Mouse (Mus musculus): ENCODE results near the gene Plcb2. TPM values are rescaled to one million over a fixed set of nuclear protein-coding genes. Genes with fewer than 3 reads are reported as not detected.

Gene Plcb2
- 1.5 and 1.8 TPM in 2 replicates for polyA plus RNA-seq (2015; fragmentation: Nextera tagmentation; extraction: Ambion mirVana)

DNA sequence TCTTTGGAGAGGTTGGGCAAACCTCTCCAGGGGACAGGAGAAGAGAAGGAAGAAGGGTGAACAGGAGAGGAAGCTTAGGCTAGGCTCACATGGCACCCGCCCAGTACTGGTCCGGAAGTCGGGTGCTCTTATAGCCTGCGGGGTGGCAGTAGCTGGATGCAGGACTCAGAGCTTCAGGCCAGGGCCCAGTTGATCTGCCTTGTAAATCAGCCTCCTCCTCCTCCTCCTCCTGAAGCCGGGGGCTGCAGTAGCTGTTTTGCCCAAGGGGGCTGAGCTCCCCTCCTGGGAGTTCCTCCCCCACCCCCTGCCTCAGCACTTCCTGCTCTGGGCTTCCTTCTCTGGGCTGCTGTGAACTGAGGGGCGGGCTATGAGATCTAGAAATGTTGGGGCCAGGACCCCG is at the start of gene Plcb2:
Plcb2 (minus strand) TSS at position 102 of the 400 bp plus-strand sequence.
- Histone ChIP-seq H3K4me3 (replicated peaks) (peak within 1 kb of the TSS; percentile 14; the same call in 1 of the 2 replicates), H3K27ac (peak within 1 kb of the TSS; percentile 41; the same call in 1 of the 2 replicates), H3K9me3 (no peaks in the 10 kb centered on the region), H3K4me1 (peaks cover 30% of the 10 kb centered on the region), H3K4me2 (peak within 1 kb of the TSS; percentile 37), H3K27me3 (replicated peaks) (0 out of 2 replicates have a peak, but pooled peaks cover 6% of the 10 kb centered on the region), H3K36me3 (no peaks in the 10 kb centered on the region), H3K9ac (no peak within 1 kb of the TSS)
- 17% methylated on average over 7 of the region's 7 CpGs for WGBS
- peak; percentile 54; the same call in 1 of the 2 replicates for ATAC-seq (ENCODE audit: insufficient read depth, low FRiP score, low read depth)

DNA sequence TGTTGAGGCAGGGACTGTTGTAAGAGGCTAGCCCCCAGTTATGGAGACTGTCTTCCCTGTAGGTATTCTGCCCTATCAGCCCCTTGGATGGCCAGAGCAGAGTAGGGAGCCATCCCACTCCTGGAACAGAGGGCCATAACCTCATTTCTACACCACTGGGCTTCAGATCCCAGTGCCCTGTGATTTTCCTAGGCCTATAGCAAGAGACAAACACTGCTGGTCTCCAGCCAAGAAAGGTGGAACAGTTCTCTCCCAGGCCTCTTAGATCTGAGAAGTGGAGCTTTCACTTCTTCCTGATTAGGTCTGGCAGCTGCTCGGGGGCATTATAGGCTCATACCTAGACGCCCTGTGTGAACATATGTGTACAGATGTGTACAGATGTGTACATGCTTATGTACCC is 48.1 kb upstream of the Plcb2 start:
- WGBS, result 71% methylated on average over 2 of the region's 2 CpGs
- Histone ChIP-seq H3K4me1 (peaks cover 24% of the 10 kb centered on the region), H3K36me3 (no peaks in the 10 kb centered on the region), H3K9ac (no peak overlapping the region), H3K4me2 (no peak overlapping the region), H3K9me3 (no peaks in the 10 kb centered on the region), H3K4me3 (replicated peaks) (no peak overlapping the region), H3K27ac (no peak overlapping the region), H3K27me3 (replicated peaks) (no peaks in the 10 kb centered on the region)
- ATAC-seq (ENCODE audit: insufficient read depth, low FRiP score, low read depth), result no peak

DNA sequence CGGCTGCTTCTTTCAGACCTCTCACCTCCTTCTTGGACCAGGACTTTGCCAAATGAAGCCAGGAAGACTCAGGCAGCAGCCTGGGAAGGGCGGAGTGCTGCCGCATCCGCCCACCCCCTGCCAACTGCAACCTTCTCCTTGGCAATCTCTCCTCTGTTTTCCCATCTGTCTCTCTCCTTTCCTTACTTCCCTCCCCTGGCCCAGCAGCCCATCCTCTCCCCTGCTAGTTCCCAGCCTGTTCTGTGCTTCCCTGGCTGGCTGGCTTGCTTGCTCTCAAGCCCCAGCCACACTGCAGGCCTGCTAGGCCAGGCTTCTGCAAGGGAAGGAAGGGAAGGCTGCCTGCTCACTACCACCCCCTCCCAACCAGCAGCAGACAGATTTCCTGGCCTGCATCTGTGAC is 47.6 kb upstream of the Plcb2 start:
- no peak overlapping the region for H3K9ac ChIP-seq
- WGBS, result 45% methylated on average over 3 of the region's 4 CpGs
- no peak overlapping the region for H3K4me3 ChIP-seq (replicated peaks)
- H3K4me2 ChIP-seq, result no peak overlapping the region
- peaks cover 24% of the 10 kb centered on the region for H3K4me1 ChIP-seq
- no peaks in the 10 kb centered on the region for H3K36me3 ChIP-seq
- no peaks in the 10 kb centered on the region for H3K27me3 ChIP-seq (replicated peaks)
- H3K9me3 ChIP-seq, result no peaks in the 10 kb centered on the region
- no peak overlapping the region for H3K27ac ChIP-seq
- no peak for ATAC-seq (ENCODE audit: insufficient read depth, low FRiP score, low read depth)

DNA sequence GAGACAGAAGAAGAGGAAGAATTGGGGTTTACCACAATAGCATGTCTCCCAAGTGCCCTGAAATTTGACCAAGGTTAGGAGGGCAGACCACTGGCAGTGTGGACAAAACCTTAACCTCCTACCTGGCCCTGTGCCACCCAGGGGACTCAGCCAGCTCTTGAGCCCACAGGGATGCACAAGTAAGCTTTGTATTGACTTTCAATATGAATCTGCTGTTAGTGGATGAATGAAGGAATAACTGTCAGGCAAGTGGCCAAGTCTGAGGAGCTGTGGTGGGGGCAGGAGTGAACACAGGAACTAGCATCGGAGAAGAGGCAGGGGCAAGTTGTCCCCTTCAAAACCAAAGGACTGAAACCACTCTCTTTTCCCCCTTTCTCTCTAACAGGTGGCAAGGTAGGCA is 47.2 kb upstream of the Plcb2 start:
- Histone ChIP-seq H3K4me3 (replicated peaks) (no peak overlapping the region), H3K4me2 (no peak overlapping the region), H3K4me1 (peaks cover 24% of the 10 kb centered on the region), H3K9ac (no peak overlapping the region), H3K27ac (no peak overlapping the region), H3K36me3 (no peaks in the 10 kb centered on the region), H3K9me3 (no peaks in the 10 kb centered on the region), H3K27me3 (replicated peaks) (no peaks in the 10 kb centered on the region)
- WGBS, result 35% methylated on average over 1 of the region's 1 CpGs
- no peak for ATAC-seq (ENCODE audit: insufficient read depth, low FRiP score, low read depth)

DNA sequence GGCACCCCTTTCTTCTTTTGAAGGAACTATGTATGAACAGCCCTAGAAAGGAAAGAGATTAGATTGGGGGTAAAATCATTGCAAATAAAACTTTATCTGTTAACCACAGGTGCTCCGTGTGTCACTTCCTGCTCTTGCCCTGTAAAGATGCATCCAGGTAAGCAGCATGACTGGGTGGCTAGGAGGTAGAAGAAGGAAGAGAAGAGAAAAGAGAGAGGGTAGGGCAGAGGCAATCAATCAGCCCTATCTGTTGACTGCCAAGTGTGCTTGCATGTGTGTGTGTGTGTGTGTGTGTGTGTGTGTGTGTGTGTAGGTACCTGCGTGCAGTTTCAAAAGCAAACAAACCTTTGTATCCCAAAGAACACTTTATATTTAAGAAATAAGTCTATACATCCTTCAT is 46.3 kb upstream of the Plcb2 start:
- Histone ChIP-seq H3K4me2 (0 out of 2 replicates have a peak overlapping the region, but pooled peaks have one; percentile 0), H3K27me3 (replicated peaks) (no peaks in the 10 kb centered on the region), H3K9ac (no peak overlapping the region), H3K36me3 (no peaks in the 10 kb centered on the region), H3K4me1 (peaks cover 19% of the 10 kb centered on the region), H3K4me3 (replicated peaks) (no peak overlapping the region), H3K9me3 (no peaks in the 10 kb centered on the region), H3K27ac (no peak overlapping the region)
- WGBS, result 61% methylated on average over 2 of the region's 2 CpGs
- no peak for ATAC-seq (ENCODE audit: insufficient read depth, low FRiP score, low read depth)

DNA sequence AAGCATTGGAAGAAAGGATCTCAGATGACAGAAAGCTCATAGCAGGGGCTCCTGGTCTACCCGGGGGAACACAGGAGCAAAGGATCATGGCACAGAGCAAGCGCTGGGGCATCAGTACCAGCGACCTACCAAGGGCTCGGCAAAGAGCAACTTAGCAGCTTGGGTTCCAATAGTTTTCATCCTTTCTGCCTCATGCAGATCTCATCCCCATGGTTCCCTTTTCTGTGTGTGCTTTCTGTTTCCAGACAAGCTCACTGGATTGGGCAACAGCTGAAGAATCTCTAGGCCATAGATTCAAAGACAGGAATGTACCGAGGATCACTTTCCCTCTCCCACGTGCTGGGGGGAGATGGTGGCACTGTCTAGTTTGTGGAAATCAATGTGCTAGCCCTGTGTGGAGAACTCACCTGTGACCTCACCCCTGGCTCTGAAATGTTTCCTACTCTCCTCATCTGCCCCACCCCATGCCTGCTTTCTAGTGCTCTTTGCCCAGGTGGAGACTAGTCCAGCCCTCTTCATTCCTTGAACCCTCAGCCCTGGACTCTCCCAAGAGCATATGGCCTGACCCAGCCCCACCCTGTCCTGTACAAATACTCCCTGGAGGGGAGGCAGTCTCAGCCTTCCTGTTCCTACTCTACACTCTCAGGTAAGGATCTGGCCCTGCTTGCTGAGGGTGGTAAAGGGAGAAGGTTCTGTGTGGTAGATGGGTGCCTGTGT is 44.1 kb upstream of the Plcb2 start, which contains the start of gene Phgr1:
Phgr1 (plus strand) TSS at position 612 of the 717 bp plus-strand sequence.
- no peak within 1 kb of the TSS for H3K9ac ChIP-seq
- H3K4me3 ChIP-seq (replicated peaks), result no peak within 1 kb of the TSS
- ATAC-seq (ENCODE audit: insufficient read depth, low FRiP score, low read depth), result peak; percentile 85
- H3K27ac ChIP-seq, result no peak within 1 kb of the TSS
- no peaks in the 10 kb centered on the region for H3K36me3 ChIP-seq
- peaks cover 13% of the 10 kb centered on the region; the same call in 1 of the 2 replicates for H3K4me1 ChIP-seq
- WGBS, result 64% methylated on average over 6 of the region's 6 CpGs
- no peaks in the 10 kb centered on the region for H3K9me3 ChIP-seq
- no peak within 1 kb of the TSS for H3K4me2 ChIP-seq
- H3K27me3 ChIP-seq (replicated peaks), result no peaks in the 10 kb centered on the region

DNA sequence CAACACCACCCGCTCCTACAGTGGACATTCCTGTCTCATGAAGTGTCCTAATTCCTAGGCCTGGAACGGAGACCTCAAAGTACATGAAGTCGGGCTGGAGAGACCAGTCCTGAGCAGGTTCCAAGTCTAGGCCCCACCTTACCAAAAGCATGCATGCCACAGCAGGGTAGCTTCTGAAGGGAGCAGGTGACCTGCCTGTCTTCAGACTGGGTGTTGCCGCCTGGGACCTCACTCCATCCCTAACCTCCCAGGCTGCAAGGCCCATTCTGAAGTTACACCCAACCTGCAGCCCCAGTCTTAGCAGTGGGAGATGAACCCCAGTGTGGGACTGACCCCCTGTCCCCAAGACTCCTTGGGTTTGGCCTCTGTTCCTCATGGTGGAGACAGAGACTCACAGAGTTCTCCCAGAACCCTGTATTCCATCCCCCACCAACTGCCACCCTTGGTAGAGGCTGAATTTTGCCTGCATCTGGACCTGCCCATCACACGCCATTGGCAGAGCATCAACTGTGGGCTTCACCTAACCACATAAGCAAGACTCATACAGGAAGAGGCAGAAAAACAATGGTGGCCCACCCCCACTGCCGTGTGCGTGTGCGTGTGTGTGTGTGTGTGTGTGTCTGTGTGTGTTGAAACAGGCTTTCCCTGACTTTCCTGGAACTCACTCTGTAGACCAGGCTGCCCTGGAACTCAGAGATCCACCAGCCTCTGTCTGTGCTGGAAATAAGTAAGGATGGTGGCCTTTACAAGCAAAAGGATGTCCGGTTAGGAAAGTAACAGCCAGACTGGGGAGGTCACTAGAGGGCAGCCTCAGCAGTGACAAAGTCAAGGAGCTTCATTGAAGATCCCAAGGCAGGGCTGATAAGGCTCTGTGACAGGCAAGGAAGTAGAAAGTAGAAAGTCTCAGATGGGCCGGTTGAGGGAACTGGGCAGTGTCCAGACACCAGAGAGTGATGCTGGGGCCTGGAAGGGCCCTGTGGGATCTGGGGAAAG is 38.1 kb upstream of the Plcb2 start:
- Histone ChIP-seq H3K27ac (no peak overlapping the region), H3K4me2 (no peak overlapping the region), H3K4me1 (peaks cover 26% of the 10 kb centered on the region), H3K9ac (no peak overlapping the region), H3K9me3 (no peaks in the 10 kb centered on the region), H3K27me3 (replicated peaks) (no peaks in the 10 kb centered on the region), H3K36me3 (no peaks in the 10 kb centered on the region), H3K4me3 (replicated peaks) (no peak overlapping the region)
- 71% methylated on average over 10 of the region's 10 CpGs for WGBS
- ATAC-seq (ENCODE audit: insufficient read depth, low FRiP score, low read depth), result no peak

DNA sequence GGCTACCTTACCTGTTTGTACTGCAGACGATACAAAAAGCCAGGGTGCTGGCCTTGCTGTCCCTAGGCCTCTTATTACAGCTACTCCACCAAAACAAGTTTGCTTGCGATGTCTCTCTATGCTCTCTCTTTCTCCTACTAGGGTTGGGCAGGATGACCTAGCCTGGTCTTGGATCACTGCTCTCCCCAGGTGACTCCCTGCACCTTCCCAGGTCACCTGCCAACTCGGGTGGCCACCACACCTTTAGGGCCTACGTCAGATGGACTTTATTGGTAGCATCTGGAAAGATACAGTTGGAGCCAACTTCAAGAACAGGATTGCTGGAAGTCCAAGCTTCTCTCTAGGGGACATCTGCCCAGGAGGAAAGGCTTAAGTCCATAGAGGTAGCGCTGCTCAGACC is 36.6 kb upstream of the Plcb2 start:
- Histone ChIP-seq H3K36me3 (no peaks in the 10 kb centered on the region), H3K4me2 (no peak overlapping the region), H3K4me1 (peaks cover 31% of the 10 kb centered on the region), H3K9me3 (no peaks in the 10 kb centered on the region), H3K27me3 (replicated peaks) (no peaks in the 10 kb centered on the region), H3K9ac (no peak overlapping the region), H3K27ac (no peak overlapping the region), H3K4me3 (replicated peaks) (no peak overlapping the region)
- 87% methylated on average over 5 of the region's 5 CpGs for WGBS
- ATAC-seq (ENCODE audit: insufficient read depth, low FRiP score, low read depth), result no peak

DNA sequence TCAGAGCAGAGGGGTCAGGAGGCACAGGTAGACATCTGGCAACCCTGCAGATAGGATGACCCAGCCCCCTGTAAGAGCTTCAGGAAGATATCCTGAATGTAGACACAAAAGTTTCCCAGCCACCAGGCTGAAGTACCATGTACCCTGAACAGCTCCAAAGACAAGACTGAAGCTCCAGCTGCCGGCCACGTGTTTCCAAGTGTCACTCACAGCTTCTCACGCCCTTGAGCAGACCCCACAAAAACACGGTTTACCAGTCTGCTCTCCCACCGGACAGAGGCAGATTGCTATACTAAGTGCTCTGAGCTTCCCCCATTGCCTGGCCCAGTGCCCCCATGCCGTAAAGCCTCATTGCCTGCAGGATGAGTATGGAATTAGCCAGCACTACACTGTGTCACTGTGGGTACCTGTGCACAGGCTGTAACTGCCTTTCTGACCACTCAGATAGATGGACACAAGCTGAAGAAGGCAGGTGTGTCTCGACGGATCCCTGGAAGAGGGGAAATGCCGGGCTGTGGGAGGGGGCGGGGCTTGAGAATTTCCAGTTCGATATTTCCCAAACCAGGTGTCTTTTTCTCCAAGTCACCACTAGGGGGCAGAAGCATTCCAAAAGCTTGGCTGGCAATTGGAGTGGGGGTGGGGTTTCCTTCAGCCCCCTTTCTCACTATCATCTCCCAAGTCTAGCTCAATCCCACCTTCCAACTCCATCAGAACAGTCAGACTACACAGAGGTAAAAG is 36.0 kb upstream of the Plcb2 start:
- WGBS, result 23% methylated on average over 11 of the region's 11 CpGs
- Histone ChIP-seq H3K9me3 (no peaks in the 10 kb centered on the region), H3K4me3 (replicated peaks) (no peak overlapping the region), H3K4me2 (0 out of 2 replicates have a peak overlapping the region, but pooled peaks have one; percentile 11), H3K9ac (no peak overlapping the region), H3K36me3 (no peaks in the 10 kb centered on the region), H3K27me3 (replicated peaks) (no peaks in the 10 kb centered on the region), H3K27ac (0 out of 2 replicates have a peak overlapping the region, but pooled peaks have one; percentile 42), H3K4me1 (peaks cover 31% of the 10 kb centered on the region)
- no peak for ATAC-seq (ENCODE audit: insufficient read depth, low FRiP score, low read depth)

DNA sequence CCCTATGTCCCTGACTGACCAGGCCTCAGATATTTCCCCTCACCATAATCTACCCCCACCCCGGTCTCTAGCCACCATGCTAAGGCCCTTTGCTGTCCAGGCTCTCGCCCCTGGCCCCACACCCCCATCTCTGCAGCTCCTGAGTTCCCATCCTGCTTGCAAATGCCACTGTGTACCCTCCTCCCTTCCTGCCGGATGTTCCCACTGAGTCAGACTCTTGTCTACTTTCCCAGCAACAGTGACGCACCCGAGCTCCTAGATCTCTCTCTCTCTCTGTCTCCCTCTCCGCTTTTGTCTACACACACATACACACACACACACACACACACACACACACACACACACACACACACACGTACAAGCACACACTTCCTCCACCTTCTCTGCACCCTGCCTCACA is 35.2 kb upstream of the Plcb2 start:
- no peak overlapping the region for H3K4me3 ChIP-seq (replicated peaks)

DNA sequence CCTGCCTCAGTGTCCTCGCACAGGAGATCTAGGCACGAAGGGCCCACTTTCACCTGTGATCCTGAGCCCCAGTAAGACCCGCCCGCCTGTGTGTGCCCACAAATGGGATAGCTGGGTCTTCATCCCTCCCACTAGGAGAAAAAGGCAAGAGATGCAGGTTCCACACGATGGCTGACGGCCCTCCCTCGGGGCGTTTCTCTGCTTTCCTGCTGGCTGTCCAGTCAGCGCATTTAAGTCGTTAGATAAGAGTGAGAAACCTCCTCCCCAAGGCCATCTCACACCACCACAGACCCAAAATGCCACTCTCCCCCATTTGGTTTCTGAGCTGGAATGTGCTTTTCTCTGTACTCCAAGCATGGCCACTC is 34.5 kb upstream of the Plcb2 start:
- Histone ChIP-seq H3K27ac (peak overlapping the region; percentile 95), H3K4me1 (peaks cover 35% of the 10 kb centered on the region), H3K9ac (no peak overlapping the region), H3K27me3 (replicated peaks) (no peaks in the 10 kb centered on the region), H3K9me3 (no peaks in the 10 kb centered on the region), H3K4me3 (replicated peaks) (peak overlapping the region; percentile 29; the same call in 1 of the 2 replicates), H3K4me2 (peak overlapping the region; percentile 54), H3K36me3 (no peaks in the 10 kb centered on the region)
- peak; percentile 1; the same call in 1 of the 2 replicates for ATAC-seq (ENCODE audit: insufficient read depth, low FRiP score, low read depth)
- WGBS, result 11% methylated on average over 10 of the region's 10 CpGs

More for the DNA sequence above, 35.2 kb upstream of the Plcb2 start:
- no peaks in the 10 kb centered on the region for H3K27me3 ChIP-seq (replicated peaks)
- ATAC-seq (ENCODE audit: insufficient read depth, low FRiP score, low read depth), result no peak
- H3K27ac ChIP-seq, result peak overlapping the region; percentile 95
- no peak overlapping the region for H3K4me2 ChIP-seq
- H3K9me3 ChIP-seq, result no peaks in the 10 kb centered on the region
- no peaks in the 10 kb centered on the region for H3K36me3 ChIP-seq
- no peak overlapping the region for H3K9ac ChIP-seq
- H3K4me1 ChIP-seq, result peaks cover 35% of the 10 kb centered on the region
- 73% methylated on average over 7 of the region's 7 CpGs for WGBS
